Mouse (Mus musculus): ENCODE results near the gene Fitm2.

- TF ChIP-seq POLR2A (IDR thresholded peaks at IDR 0.05; ENCODE audit: borderline replicate concordance, insufficient read depth, low read length): no peak
- no peak for TF ChIP-seq CTCF (IDR thresholded peaks at IDR 0.05; ENCODE audit: borderline replicate concordance, insufficient read depth, low read depth, low read length)
Observed at GRCm38 (mm10) chr2:163487360-163487759, 14.9 kb upstream of the Fitm2 start.
